Mouse (Mus musculus): Measurements from ENCODE around the gene Macc1.

The Macc1 gene

GRCm38 (mm10) chr12:119386650-119387049 lies 72.6 kb downstream of the Macc1 start:
- DNase-seq (ENCODE audit: low spot score) = no peak

GRCm38 (mm10) chr12:119387925-119388324 lies 73.9 kb downstream of the Macc1 start:
- DNase-seq (ENCODE audit: low spot score) = no peak

GRCm38 (mm10) chr12:119390192-119390684 lies 76.2 kb downstream of the Macc1 start:
- no peak for DNase-seq (ENCODE audit: low spot score)

- no peak for DNase-seq (ENCODE audit: low spot score)
These were observed 84.1 kb downstream of the Macc1 start for GRCm38 (mm10) chr12:119398046-119398659.

- DNase-seq (ENCODE audit: low spot score) = no peak
These were observed 88.2 kb downstream of the Macc1 start for GRCm38 (mm10) chr12:119402273-119402672.

- no peak for DNase-seq (ENCODE audit: low spot score)
These were observed 88.7 kb downstream of the Macc1 start for GRCm38 (mm10) chr12:119402796-119403195.

- no peak for DNase-seq (ENCODE audit: low spot score)
These were observed 90.7 kb downstream of the Macc1 start for GRCm38 (mm10) chr12:119404810-119405209.

- no peak for DNase-seq (ENCODE audit: low spot score)
These were observed 96.5 kb downstream of the Macc1 start for GRCm38 (mm10) chr12:119410522-119410921.

- DNase-seq (ENCODE audit: low spot score) = no peak
These were observed 96.9 kb downstream of the Macc1 start for GRCm38 (mm10) chr12:119410956-119411355.

- no peak for DNase-seq (ENCODE audit: low spot score)
These were observed 97.9 kb downstream of the Macc1 start for GRCm38 (mm10) chr12:119411982-119412381.

GRCm38 (mm10) chr12:119415900-119416299 lies 101.8 kb downstream of the Macc1 start:
- no peak for DNase-seq (ENCODE audit: low spot score)

GRCm38 (mm10) chr12:119425749-119426148 lies 111.7 kb downstream of the Macc1 start:
- no peak for DNase-seq (ENCODE audit: low spot score)

- DNase-seq (ENCODE audit: low spot score) = no peak
These were observed 112.3 kb downstream of the Macc1 start for GRCm38 (mm10) chr12:119426182-119426886.

GRCm38 (mm10) chr12:119426887-119427204 lies 112.8 kb downstream of the Macc1 start:
- peak; percentile 6 for DNase-seq (ENCODE audit: low spot score)

GRCm38 (mm10) chr12:119440720-119441119 lies 126.7 kb downstream of the Macc1 start:
- no peak for DNase-seq (ENCODE audit: low spot score)

GRCm38 (mm10) chr12:119450116-119450515 lies 136.0 kb downstream of the Macc1 start:
- no peak for DNase-seq (ENCODE audit: low spot score)

- DNase-seq (ENCODE audit: low spot score) = no peak
These were observed 137.2 kb downstream of the Macc1 start for GRCm38 (mm10) chr12:119451232-119451631.

- DNase-seq (ENCODE audit: low spot score) = no peak
These were observed 140.0 kb downstream of the Macc1 start for GRCm38 (mm10) chr12:119454076-119454475.

GRCm38 (mm10) chr12:119464040-119464939 lies 150.2 kb downstream of the Macc1 start:
- no peak for DNase-seq (ENCODE audit: low spot score)

- DNase-seq (ENCODE audit: low spot score) = no peak
These were observed 150.8 kb downstream of the Macc1 start for GRCm38 (mm10) chr12:119464940-119465245.

- DNase-seq (ENCODE audit: low spot score) = no peak
These were observed 153.6 kb downstream of the Macc1 start for GRCm38 (mm10) chr12:119467656-119468055.

GRCm38 (mm10) chr12:119470260-119470659 lies 156.2 kb downstream of the Macc1 start:
- no peak for DNase-seq (ENCODE audit: low spot score)

GRCm38 (mm10) chr12:119483296-119483695 lies 169.2 kb downstream of the Macc1 start:
- DNase-seq (ENCODE audit: low spot score) = no peak

Data from yolk sac, embryonic 10.5 days (tissue).